Mouse (Mus musculus) MEL (cell line): Measurements from ENCODE around the gene Ubap1l.

Source experiments
- MYB ChIP-seq: IDR thresholded peaks from 2 replicates; pipeline ENCODE4 v1.6.1; 2011; ENCODE audit warnings: mild to moderate bottlenecking, low read depth, low read length, improper control_type of control experiment
- MYC ChIP-seq: IDR thresholded peaks from 2 replicates; pipeline ENCODE4 v1.6.1; 2011; ENCODE audit warnings: low read depth, mild to moderate bottlenecking, low read length, improper control_type of control experiment, moderate library complexity
- POLR2A ChIP-seq, 2 experiments: IDR thresholded peaks; 2 replicates each; pipeline ENCODE4 v1.6.1; 2011 to 2012; ENCODE audit warnings: low read length in 2 of 2, mild to moderate bottlenecking in 2 of 2, control low read depth in 1 of 2, improper control_type of control experiment in 1 of 2, low read depth in 1 of 2, moderate library complexity in 1 of 2; ENCODE audit not compliant: control insufficient read depth in 1 of 2, insufficient read depth in 1 of 2, poor library complexity in 1 of 2

GRCm38 (mm10) chr9:65404331-65405183 lies 43.7 kb downstream of the Ubap1l start:
- TF ChIP-seq MYB (no peak), MYC (no peak), POLR2A (IDR thresholded peaks at IDR 0.05; ENCODE audit: control insufficient read depth in 1 of 2, insufficient read depth in 1 of 2, low read depth in 1 of 2, low read length in 2 of 2, poor library complexity in 1 of 2) (0 out of 4 replicates have a peak, but pooled peaks of 1 of the 2 experiments have one; percentile 31)
